Mouse (Mus musculus): Measurements from ENCODE around the gene Fam166a.

DNA sequence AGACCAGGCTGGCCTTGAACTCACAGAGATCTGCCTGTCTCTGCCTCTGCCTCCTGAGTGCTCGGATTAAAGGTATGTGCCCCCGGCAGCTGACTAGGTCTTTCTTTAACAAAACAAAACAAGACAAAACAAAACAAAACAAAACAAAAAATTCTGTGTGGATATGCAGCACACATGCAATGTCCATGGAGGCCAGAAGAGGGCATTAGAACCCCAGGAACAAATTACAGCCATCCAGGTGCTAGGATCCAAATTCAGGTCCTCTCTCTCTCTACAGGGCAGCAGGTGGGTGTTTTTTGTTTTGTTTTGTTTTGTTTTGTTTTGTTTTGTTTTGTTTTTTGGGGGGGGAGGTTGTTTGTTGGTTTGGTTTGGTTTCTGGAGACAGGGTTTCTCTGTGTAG lies 40.3 kb downstream of the Fam166a start:
- TF ChIP-seq CTCF (IDR thresholded peaks at IDR 0.05; ENCODE audit: low read depth, low read length) (peak; percentile 23), EP300 (IDR thresholded peaks at IDR 0.05; ENCODE audit: insufficient read depth, low read depth, low read length) (no peak), POLR2A (IDR thresholded peaks at IDR 0.05; ENCODE audit: insufficient read depth, low read length) (no peak)
